Mouse (Mus musculus): ENCODE data around the gene Gm6583. TPM values are rescaled to one million over a fixed set of nuclear protein-coding genes. Genes with fewer than 3 reads are reported as not detected.

The Gm6583 gene
- 0.20 and 0.33 TPM in 2 replicates for polyA plus RNA-seq (2015; fragmentation: Nextera tagmentation; extraction: Ambion mirVana)

- Histone ChIP-seq H3K4me3 (no peak within 1 kb of the TSS), H3K27ac (no peak within 1 kb of the TSS), H3K27me3 (no peaks in the 10 kb centered on the region), H3K9me3 (no peaks in the 10 kb centered on the region), H3K4me2 (no peak within 1 kb of the TSS), H3K9ac (no peak within 1 kb of the TSS), H3K4me1 (no peaks in the 10 kb centered on the region), H3K36me3 (peaks cover 67% of the 10 kb centered on the region)
- WGBS: 62% methylated on average over 13 of the region's 13 CpGs
- no peak for ATAC-seq (ENCODE audit: insufficient number of reproducible peaks, low FRiP score, low TSS enrichment, low read depth)
These were observed at the start of gene Gm6583 for GRCm38 (mm10) chr5:112355910-112356309. TSS of gene Gm6583 (minus strand) at chr5:112356033.

DNA sequence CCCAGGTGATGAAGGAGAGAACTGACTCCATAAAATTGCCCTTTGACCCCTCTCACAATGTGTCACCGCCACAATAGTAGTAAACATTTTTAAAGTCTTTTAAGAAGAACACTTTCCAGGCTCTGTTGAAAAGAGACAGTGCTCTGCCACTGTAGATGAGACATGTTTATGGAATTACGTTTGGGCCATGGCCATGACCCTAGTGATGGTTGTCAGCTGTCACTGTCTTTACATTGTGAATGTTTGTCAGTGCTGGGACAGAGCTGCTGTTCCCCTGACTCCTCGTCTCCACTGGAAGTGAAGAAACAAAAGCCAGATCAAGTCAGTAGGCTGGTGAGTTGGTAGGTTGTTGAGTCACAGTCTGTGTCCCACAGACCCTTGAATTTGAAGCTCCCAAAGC, 46.6 kb upstream of the Gm6583 start:
- no peaks in the 10 kb centered on the region for H3K9me3 ChIP-seq
- WGBS: 60% methylated on average over 3 of the region's 3 CpGs
- no peak overlapping the region for H3K4me3 ChIP-seq
- H3K27ac ChIP-seq: no peak overlapping the region
- H3K4me2 ChIP-seq: no peak overlapping the region
- no peaks in the 10 kb centered on the region for H3K27me3 ChIP-seq
- H3K9ac ChIP-seq: no peak overlapping the region
- no peak for ATAC-seq (ENCODE audit: insufficient number of reproducible peaks, low FRiP score, low TSS enrichment, low read depth)
- H3K4me1 ChIP-seq: no peaks in the 10 kb centered on the region
- H3K36me3 ChIP-seq: no peaks in the 10 kb centered on the region

DNA sequence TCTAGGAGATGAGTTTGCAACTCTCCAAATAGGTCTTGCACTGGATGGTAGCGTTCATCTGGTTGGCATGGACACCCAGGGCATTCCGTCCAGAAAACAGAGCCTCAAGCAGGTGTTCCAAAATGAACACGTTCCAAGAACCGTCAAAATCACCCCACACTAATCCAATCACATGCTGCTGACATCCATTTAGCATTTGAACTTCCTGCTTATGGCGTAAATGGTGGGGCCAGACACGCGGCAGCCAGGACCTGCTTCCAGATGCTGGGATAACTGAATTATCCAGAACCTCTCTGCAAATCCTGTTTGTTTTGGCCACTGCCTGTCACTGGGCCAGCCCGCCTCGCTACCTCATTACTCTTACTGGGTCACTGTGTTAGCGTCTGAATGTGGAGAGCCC, 43.5 kb upstream of the Gm6583 start:
- Histone ChIP-seq H3K4me1 (peaks cover 8% of the 10 kb centered on the region), H3K4me2 (no peak overlapping the region), H3K9me3 (no peaks in the 10 kb centered on the region), H3K27me3 (no peaks in the 10 kb centered on the region; the same call in 1 of the 2 replicates), H3K36me3 (no peaks in the 10 kb centered on the region), H3K27ac (no peak overlapping the region), H3K9ac (no peak overlapping the region), H3K4me3 (no peak overlapping the region)
- ATAC-seq (ENCODE audit: insufficient number of reproducible peaks, low FRiP score, low TSS enrichment, low read depth): no peak
- 60% methylated on average over 10 of the region's 10 CpGs for WGBS

- Histone ChIP-seq H3K4me2 (no peak overlapping the region), H3K9me3 (no peaks in the 10 kb centered on the region), H3K4me3 (no peak overlapping the region), H3K9ac (no peak overlapping the region), H3K27me3 (peaks cover 23% of the 10 kb centered on the region), H3K4me1 (peaks cover 18% of the 10 kb centered on the region), H3K36me3 (peaks cover 2% of the 10 kb centered on the region), H3K27ac (0 out of 2 replicates have a peak overlapping the region, but pooled peaks have one; percentile 34)
- WGBS: 41% methylated on average over 18 of the region's 18 CpGs
- no peak for ATAC-seq (ENCODE audit: insufficient number of reproducible peaks, low FRiP score, low TSS enrichment, low read depth)
These were observed 40.2 kb upstream of the Gm6583 start for GRCm38 (mm10) chr5:112396066-112396465.

GRCm38 (mm10) chr5:112394779-112395443, 39.1 kb upstream of the Gm6583 start, which contains the start of gene Asphd2:
TSS of gene Asphd2 (minus strand) at chr5:112394866.
- Histone ChIP-seq H3K4me3 (peak within 1 kb of the TSS; percentile 64), H3K4me1 (peaks cover 18% of the 10 kb centered on the region), H3K9me3 (no peaks in the 10 kb centered on the region), H3K9ac (peak within 1 kb of the TSS; percentile 51), H3K36me3 (peaks cover 7% of the 10 kb centered on the region), H3K27me3 (peaks cover 23% of the 10 kb centered on the region), H3K27ac (peak within 1 kb of the TSS; percentile 75), H3K4me2 (peak within 1 kb of the TSS; percentile 80)
- ATAC-seq (ENCODE audit: insufficient number of reproducible peaks, low FRiP score, low TSS enrichment, low read depth): peak; percentile 80
- under 1% methylated on average over 58 of the region's 67 CpGs for WGBS

GRCm38 (mm10) chr5:112394415-112394763, 38.6 kb upstream of the Gm6583 start:
- no peaks in the 10 kb centered on the region for H3K9me3 ChIP-seq
- peak overlapping the region; percentile 64 for H3K4me3 ChIP-seq
- peaks cover 7% of the 10 kb centered on the region for H3K36me3 ChIP-seq
- 0 out of 2 replicates have a peak overlapping the region, but pooled peaks have one; percentile 75 for H3K27ac ChIP-seq
- 1% methylated on average over 20 of the region's 28 CpGs for WGBS
- peaks cover 23% of the 10 kb centered on the region for H3K27me3 ChIP-seq
- peak; percentile 41; the same call in 1 of the 2 replicates for ATAC-seq (ENCODE audit: insufficient number of reproducible peaks, low FRiP score, low TSS enrichment, low read depth)
- H3K9ac ChIP-seq: peak overlapping the region; percentile 51
- peak overlapping the region; percentile 80 for H3K4me2 ChIP-seq
- peaks cover 18% of the 10 kb centered on the region for H3K4me1 ChIP-seq

GRCm38 (mm10) chr5:112393741-112394414, 38.0 kb upstream of the Gm6583 start:
- H3K4me3 ChIP-seq: peak overlapping the region; percentile 64
- peaks cover 18% of the 10 kb centered on the region for H3K4me1 ChIP-seq
- no peak for ATAC-seq (ENCODE audit: insufficient number of reproducible peaks, low FRiP score, low TSS enrichment, low read depth)
- 14% methylated on average over 18 of the region's 18 CpGs for WGBS
- no peak overlapping the region for H3K27ac ChIP-seq
- H3K27me3 ChIP-seq: peaks cover 23% of the 10 kb centered on the region
- no peaks in the 10 kb centered on the region for H3K9me3 ChIP-seq
- peaks cover 7% of the 10 kb centered on the region for H3K36me3 ChIP-seq
- peak overlapping the region; percentile 80 for H3K4me2 ChIP-seq
- peak overlapping the region; percentile 51; the same call in 1 of the 2 replicates for H3K9ac ChIP-seq

GRCm38 (mm10) chr5:112391676-112392323, 36.0 kb upstream of the Gm6583 start:
- Histone ChIP-seq H3K4me3 (no peak overlapping the region), H3K9ac (no peak overlapping the region), H3K4me1 (peaks cover 21% of the 10 kb centered on the region), H3K36me3 (peaks cover 7% of the 10 kb centered on the region), H3K4me2 (no peak overlapping the region), H3K27me3 (peaks cover 23% of the 10 kb centered on the region), H3K27ac (no peak overlapping the region), H3K9me3 (no peaks in the 10 kb centered on the region)
- 63% methylated on average over 27 of the region's 27 CpGs for whole genome bisulfite sequencing
- no peak for ATAC-seq (ENCODE audit: insufficient number of reproducible peaks, low FRiP score, low TSS enrichment, low read depth)

DNA sequence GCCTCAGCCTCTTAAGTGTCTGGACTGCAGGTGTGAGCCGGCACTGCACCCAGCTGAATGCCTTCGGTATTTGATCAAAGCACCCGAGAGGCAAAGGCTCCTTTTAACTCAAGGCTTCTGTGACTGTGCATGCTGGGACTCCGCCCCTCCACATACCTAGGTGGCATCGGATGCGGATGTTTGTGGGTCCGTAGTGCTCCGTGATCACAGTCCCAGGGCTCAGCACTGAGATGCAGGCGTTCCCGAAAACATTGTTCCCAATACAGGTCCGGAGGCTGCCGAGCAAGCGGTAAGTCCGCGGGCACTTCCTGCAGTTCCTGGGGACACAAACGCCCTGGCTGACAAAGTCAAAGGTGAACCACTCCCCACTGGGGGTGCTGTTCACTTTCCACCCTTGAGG, 35.2 kb upstream of the Gm6583 start:
- no peak overlapping the region for H3K9ac ChIP-seq
- no peaks in the 10 kb centered on the region for H3K9me3 ChIP-seq
- H3K27me3 ChIP-seq: peaks cover 23% of the 10 kb centered on the region
- ATAC-seq (ENCODE audit: insufficient number of reproducible peaks, low FRiP score, low TSS enrichment, low read depth): no peak
- peaks cover 21% of the 10 kb centered on the region for H3K4me1 ChIP-seq
- no peak overlapping the region for H3K4me3 ChIP-seq
- WGBS: 50% methylated on average over 16 of the region's 16 CpGs
- H3K36me3 ChIP-seq: peaks cover 14% of the 10 kb centered on the region
- H3K27ac ChIP-seq: no peak overlapping the region
- no peak overlapping the region for H3K4me2 ChIP-seq

- H3K27ac ChIP-seq: no peak overlapping the region
- H3K4me1 ChIP-seq: peaks cover 14% of the 10 kb centered on the region
- H3K27me3 ChIP-seq: peaks cover 23% of the 10 kb centered on the region
- H3K36me3 ChIP-seq: peaks cover 23% of the 10 kb centered on the region
- ATAC-seq (ENCODE audit: insufficient number of reproducible peaks, low FRiP score, low TSS enrichment, low read depth): no peak
- H3K9me3 ChIP-seq: no peaks in the 10 kb centered on the region
- no peak overlapping the region for H3K4me3 ChIP-seq
- H3K9ac ChIP-seq: no peak overlapping the region
- H3K4me2 ChIP-seq: no peak overlapping the region
- 80% methylated on average over 9 of the region's 9 CpGs for WGBS
These were observed 33.5 kb upstream of the Gm6583 start for GRCm38 (mm10) chr5:112389352-112389751.

GRCm38 (mm10) chr5:112385973-112386372, 30.1 kb upstream of the Gm6583 start:
- peaks cover 20% of the 10 kb centered on the region for H3K36me3 ChIP-seq
- peaks cover 20% of the 10 kb centered on the region for H3K4me1 ChIP-seq
- H3K9me3 ChIP-seq: no peaks in the 10 kb centered on the region
- H3K4me3 ChIP-seq: no peak overlapping the region
- no peak for ATAC-seq (ENCODE audit: insufficient number of reproducible peaks, low FRiP score, low TSS enrichment, low read depth)
- 57% methylated on average over 2 of the region's 2 CpGs for WGBS
- H3K4me2 ChIP-seq: no peak overlapping the region
- H3K9ac ChIP-seq: no peak overlapping the region
- no peaks in the 10 kb centered on the region for H3K27me3 ChIP-seq
- no peak overlapping the region for H3K27ac ChIP-seq

All from limb, embryonic 15.5 days (tissue).